Mouse (Mus musculus) liver, adult 10 weeks (tissue): ENCODE results near the gene Atp2a1. TPM values are rescaled to one million over a fixed set of nuclear protein-coding genes. Genes with fewer than 3 reads are reported as not detected.

Experiments used
- polyA plus RNA-seq: library from polyadenylated mRNA; stranded (reverse); fragments of 350-450 nt; fragmentation: Illumina TruSeq; extraction: RNeasy Lipid Tissue Mini Kit (QIAGEN cat#74804); gene quantifications from one replicate; pipeline ENCODE4 v1.2.3, GENCODE M21; 2014; ENCODE audit warnings: low read depth, low replicate concordance

Atp2a1 gene
- 0.11 TPM for polyA plus RNA-seq

DNA sequence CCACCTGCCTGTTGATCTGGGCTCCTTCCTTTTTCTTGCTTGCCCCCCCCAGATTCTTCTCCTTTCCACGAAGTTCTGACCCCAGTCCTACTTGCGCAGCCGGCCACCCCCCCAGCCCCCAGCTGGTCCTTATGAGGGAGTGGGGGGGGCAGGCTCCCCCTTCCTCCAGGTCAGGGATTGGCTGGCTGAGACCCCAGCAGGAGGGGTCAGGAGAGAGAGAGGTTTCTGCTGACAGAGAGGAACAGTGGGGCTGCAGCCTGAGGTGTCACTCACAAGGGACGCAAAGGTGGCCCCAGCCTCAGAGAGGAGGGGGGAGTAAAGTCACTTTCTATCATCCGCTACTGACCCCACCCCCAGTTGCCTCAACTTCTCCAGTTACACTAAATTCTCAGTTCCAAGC is at the start of gene Atp2a1:
Gene Atp2a1 (minus strand): TSS at position 105 of the 400 bp plus-strand sequence.

DNA sequence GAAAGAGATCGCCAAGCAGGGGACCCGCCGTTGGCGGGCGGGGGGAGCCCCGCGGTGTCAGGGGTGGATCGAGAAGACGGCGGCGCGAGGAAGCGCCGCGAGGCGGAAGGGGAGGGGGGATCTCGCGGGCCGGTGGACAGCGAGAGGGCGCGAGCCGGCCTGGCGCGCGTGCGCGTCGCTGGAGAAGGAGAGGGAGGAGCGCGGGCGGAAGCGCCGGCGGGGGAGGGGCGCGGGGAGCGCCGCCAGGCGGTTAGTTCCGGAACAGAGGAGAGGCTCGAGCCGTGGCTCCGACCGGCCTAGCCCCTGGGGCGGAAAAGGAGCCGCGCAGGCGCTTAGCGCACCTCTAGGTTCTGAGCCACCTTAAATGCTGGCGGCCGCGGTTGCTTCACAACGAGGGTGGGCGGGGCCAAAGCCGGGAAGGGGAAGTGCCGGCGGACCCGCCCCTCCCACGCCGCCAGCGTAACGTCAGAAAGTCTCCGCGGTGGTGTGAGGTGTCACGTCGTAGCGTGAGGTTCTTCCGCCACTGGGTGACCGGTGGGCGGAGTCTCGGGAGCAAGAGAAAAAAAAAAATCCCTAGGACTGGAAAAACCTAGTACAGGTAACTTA is 40.5 kb upstream of the Atp2a1 start, which contains the start of gene Atxn2l:
Gene Atxn2l (minus strand): TSS at position 165 of the 606 bp plus-strand sequence.

DNA sequence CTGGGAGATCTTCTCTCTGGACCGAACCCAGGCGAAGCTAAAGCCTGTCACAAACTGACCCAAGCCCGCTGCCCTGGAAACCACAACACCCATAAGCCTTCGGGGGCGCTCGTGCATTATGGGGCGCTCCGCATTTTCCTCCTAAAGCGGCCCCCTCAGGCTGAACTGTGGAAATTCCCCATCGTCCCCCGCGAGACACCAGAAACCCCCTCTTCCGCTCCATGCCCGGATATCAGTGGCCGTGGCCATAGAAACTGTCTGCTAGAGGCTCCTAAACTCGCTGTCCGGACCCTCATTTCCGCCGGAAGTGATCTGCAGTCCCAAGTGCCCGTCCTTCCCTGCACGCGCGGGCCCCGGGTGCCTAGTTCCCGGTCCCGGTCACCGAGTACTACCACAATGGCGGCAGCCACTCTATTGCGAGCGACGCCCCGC is 24.2 kb upstream of the Atp2a1 start, which contains the start of gene Tufm:
Gene Tufm (plus strand): TSS at position 310 of the 432 bp plus-strand sequence.

DNA sequence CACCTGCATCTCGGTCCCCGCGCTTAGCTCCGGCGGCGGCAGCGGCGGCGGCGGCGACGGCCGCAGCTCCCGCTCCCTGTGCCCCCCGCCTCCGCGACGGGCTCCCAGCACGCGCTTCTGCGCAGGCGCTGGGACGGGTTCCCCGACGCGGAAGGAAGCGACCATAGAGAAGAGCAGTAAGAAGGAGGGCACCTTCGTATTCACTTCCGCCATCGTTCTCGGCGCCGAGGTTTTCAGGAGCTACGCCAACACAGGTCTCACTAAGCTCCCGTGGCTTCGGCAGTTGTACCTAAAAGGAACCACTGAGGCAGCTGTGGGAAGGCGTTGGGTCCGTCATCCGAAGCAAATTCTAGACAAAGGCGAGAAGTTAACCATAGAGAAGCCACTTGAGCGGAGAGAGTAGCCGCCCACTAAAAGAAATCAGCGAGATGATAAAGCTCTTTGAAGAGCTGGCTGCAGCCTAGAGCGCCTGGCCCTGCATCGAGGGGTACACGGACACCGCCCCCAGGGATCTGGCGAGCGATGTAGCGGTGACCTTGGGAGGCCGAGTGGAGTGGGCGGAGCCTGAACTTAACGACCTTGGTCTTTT is 12.2 kb upstream of the Atp2a1 start, which contains the start of gene Sh2b1:
Gene Sh2b1 (minus strand): TSS at position 432 of the 589 bp plus-strand sequence.

DNA sequence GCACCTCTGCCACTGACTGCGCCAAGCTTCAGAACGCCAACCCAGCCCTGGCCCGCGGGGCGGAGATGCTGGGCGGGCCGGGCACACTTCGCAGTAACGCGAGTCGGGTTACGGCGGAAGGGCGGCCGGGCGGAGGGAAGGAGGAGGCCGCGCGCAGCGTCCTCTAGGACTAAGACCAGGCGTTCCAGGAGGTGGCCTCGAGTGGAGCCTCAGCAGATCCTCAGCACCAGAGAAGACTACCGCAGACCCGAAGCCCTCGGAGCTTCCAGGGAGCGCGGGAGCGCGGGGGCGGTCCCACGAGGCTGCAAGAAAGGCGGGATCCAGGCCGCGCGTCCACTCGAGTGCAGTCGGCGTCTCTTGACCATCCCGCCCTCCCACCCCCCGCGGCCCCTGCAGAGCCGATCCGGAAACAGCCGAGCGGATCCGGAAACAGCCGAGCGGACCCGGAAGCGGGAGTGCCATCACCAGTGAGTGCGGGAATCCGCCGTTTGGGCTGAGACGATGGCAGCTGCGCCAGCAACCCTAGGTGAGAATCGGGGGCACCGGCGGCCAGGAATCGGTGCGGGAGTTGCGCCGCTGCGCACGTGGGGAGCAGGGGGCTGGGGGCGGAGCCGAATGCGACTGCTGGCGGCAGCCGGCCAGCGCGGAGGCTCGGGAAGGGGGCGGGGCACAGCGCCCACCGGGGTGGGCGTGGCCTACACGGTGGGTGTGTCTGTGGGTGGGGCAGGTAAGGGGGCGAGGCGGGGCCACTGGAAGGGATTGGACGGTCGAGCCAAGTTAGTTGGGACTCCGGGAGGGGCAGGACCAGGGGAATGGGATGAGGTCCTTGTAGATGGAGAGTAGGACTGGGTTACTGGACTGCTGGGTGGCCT is 34.0 kb downstream of the Atp2a1 start, which contains the start of gene Rabep2:
Gene Rabep2 (plus strand): TSS at position 129 of the 872 bp plus-strand sequence.

DNA sequence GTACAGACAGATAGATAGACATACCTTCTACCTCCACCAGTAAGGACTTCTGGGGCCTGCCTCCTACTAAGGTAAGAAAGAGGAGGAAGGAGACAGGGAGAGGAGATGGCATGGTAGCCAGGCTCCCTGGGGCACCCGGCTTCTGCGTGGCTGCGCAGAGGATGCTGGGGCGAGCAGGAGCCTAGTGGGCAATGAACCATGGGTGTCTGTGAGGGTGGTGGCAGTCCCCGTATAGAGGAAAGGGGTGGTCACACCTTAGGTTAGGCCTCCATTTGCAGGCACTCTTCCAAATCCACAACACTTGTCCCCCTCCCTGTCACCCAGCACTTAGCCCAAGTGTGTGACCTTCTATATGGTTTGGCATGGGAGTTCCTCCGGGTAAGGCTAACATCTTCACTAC is 48.2 kb downstream of the Atp2a1 start, which contains the start of gene Cd19:
Gene Cd19 (minus strand): TSS at position 165 of the 400 bp plus-strand sequence.

DNA sequence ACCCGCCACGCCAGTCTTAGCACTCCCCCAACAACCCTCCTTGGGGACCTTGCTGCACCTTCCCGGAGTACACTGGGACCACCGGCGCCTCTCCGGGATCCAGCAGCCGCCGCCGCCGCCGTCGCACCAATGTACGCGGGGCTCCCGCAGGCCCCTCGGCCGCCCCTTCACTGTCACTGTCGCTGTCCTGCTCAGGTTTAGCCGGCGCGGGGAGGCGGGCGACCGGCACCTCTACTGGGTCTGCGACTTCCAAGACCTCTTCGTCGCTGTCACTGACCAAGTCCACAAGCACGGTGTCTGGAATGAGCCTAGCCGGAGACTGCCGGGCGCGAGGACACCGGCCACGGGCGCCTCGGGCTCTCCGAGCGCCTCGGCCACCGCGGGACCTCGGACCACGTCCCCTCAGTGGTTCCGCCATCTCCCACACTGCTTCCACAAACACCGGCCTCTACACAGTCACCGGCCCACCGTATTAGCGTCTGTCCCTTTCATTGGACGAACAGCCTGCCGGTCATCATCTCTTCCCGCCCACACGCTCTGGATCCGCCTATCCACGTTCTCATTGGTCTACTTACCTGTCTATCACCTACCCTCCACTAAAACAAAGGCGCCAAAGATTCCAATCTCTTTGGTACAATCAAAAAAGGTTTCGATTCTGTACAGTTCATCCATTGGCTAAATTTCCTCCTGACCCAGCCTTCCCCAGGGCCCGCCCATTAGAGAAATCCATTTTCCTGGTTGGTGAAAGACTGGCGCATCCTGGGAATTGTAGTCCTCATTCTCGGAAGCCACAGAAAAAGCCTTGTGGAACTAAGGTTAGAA is 66.4 kb downstream of the Atp2a1 start, which contains the start of gene Nfatc2ip:
Gene Nfatc2ip (minus strand): TSS at position 440 of the 822 bp plus-strand sequence.

Other genes starting within 250 kb of the Atp2a1 start
- 4.1 TPM for gene Sbk1, start 190.5 kb downstream of the Atp2a1 start, polyA plus RNA-seq
- 0.37 TPM for gene Lat, start 93.5 kb downstream of the Atp2a1 start, polyA plus RNA-seq
- gene Spns1, start 85.7 kb downstream of the Atp2a1 start, polyA plus RNA-seq, result 1.8 TPM
- gene Nfatc2ip, start 66.4 kb downstream of the Atp2a1 start, polyA plus RNA-seq, result 2.7 TPM
- gene Cd19, start 48.2 kb downstream of the Atp2a1 start, polyA plus RNA-seq, result 0.26 TPM
- 1.0 TPM for gene Rabep2, start 34.3 kb downstream of the Atp2a1 start, polyA plus RNA-seq
- gene Sh2b1, start 12.3 kb upstream of the Atp2a1 start, polyA plus RNA-seq, result 3.6 TPM
- gene Tufm, start 24.3 kb upstream of the Atp2a1 start, polyA plus RNA-seq, result 10.8 TPM
- gene Atxn2l, start 40.3 kb upstream of the Atp2a1 start, polyA plus RNA-seq, result 13.8 TPM
- gene Eif3c, start 103.3 kb upstream of the Atp2a1 start, polyA plus RNA-seq, result 71.2 TPM
- gene Apobr, start 121.8 kb upstream of the Atp2a1 start, polyA plus RNA-seq, result 0.24 TPM
- gene Cln3, start 122.7 kb upstream of the Atp2a1 start, polyA plus RNA-seq, result 1.3 TPM
- not detected for gene Il27, start 131.8 kb upstream of the Atp2a1 start, polyA plus RNA-seq
- gene Nupr1, start 167.8 kb upstream of the Atp2a1 start, polyA plus RNA-seq, result not detected
- 4.4 TPM for gene Sgf29, start 186.2 kb upstream of the Atp2a1 start, polyA plus RNA-seq
- gene Sult1a1, start 213.3 kb upstream of the Atp2a1 start, polyA plus RNA-seq, result 1,146 TPM
- not detected for gene Bola2, start 232.3 kb upstream of the Atp2a1 start, polyA plus RNA-seq
- 2.0 TPM for gene Slx1b, start 232.7 kb upstream of the Atp2a1 start, polyA plus RNA-seq
- 2.7 TPM for gene Coro1a, start 244.7 kb upstream of the Atp2a1 start, polyA plus RNA-seq